In genomic region chr10:75515216-75516037, GRCm38 (mm10) we compare ENCODE assay signal across 9 mouse cellular contexts. TPM values are rescaled to one million over a fixed set of nuclear protein-coding genes. Genes with fewer than 3 reads are reported as not detected.
DNase-seq lines count a peak whose midpoint lies in the region; ATAC-seq and TF ChIP-seq lines count a peak whose summit lies in the region.
"Had no signal": no experiment of that assay in that cellular context is flagged by ENCODE, and none has a peak within 500 bp of the region (broad histone marks: within the 10 kb centered on the region; RNA-seq: fewer than 3 reads in every experiment).

No protein-coding gene starts in this region.

- intact Hi-C loops in left cerebral cortex, postnatal 36 days (cut with DNase I): no loop called here

- no peaks in the 10 kb centered on the region for H3K9me3 ChIP-seq in lung, embryonic 15.5 days
- no peaks in the 10 kb centered on the region for H3K9me3 ChIP-seq in forebrain, embryonic 13.5 days (replicated peaks)
- H3K9me3 ChIP-seq in limb, embryonic 14.5 days (ENCODE audit: control insufficient read depth, low read length): no peaks in the 10 kb centered on the region

- 76% methylated on average over 4 of the region's 4 CpGs for WGBS in lung, embryonic 15.5 days
- WGBS in lung, adult 2 months: 66% methylated on average over 4 of the region's 4 CpGs
- WGBS in forebrain, embryonic 13.5 days: 91% methylated on average over 4 of the region's 4 CpGs
- 49% methylated on average over 4 of the region's 4 CpGs for WGBS in limb, embryonic 14.5 days

- peak overlapping the region; percentile 21; the same call in 1 of the 2 replicates for H3K9ac ChIP-seq in lung, embryonic 15.5 days
- peak overlapping the region; percentile 95; the same call in 1 of the 2 replicates for H3K9ac ChIP-seq in forebrain, embryonic 13.5 days
- H3K9ac ChIP-seq in limb, embryonic 14.5 days (ENCODE audit: low read depth, low read length, severe bottlenecking): peak overlapping the region; percentile 85; the same call in 1 of the 2 replicates

- no peak for DNase-seq in lung, adult 2 months
- DNase-seq in limb, embryonic 14.5 days (ENCODE audit: low spot score): no peak
- DNase-seq in splenic B cell, adult 2 months (ENCODE audit: low read depth, low spot score): peak; percentile 72
- DNase-seq in left cerebral cortex, postnatal 36 days (ENCODE audit: low spot score in 2 of 2): no peak
- DNase-seq in cerebellum, postnatal 4 days (ENCODE audit: low spot score in 2 of 2): no peak
- no peak for DNase-seq in adrenal gland, adult 18-20 months (ENCODE audit: low spot score in 2 of 2)
- DNase-seq: layer of hippocampus, postnatal 36 days had no signal

- no peak for TF ChIP-seq CTCF in lung, adult 2 months (IDR thresholded peaks at IDR 0.05; ENCODE audit: insufficient read depth, low read length)

- H3K27me3 ChIP-seq in lung, embryonic 15.5 days: no peaks in the 10 kb centered on the region
- H3K27me3 ChIP-seq in forebrain, embryonic 13.5 days: no peaks in the 10 kb centered on the region
- no peaks in the 10 kb centered on the region for H3K27me3 ChIP-seq in limb, embryonic 14.5 days (ENCODE audit: control insufficient read depth, insufficient read depth, low read length)
- H3K27me3 ChIP-seq in splenic B cell, adult 2 months (ENCODE audit: control insufficient read depth, insufficient read depth, low read length, poor library complexity, severe bottlenecking): no peaks in the 10 kb centered on the region

- no peak for ATAC-seq in lung, embryonic 15.5 days (ENCODE audit: borderline replicate concordance, extremely low read depth, low FRiP score, low TSS enrichment)
- ATAC-seq in forebrain, embryonic 13.5 days: no peak
- no peak for ATAC-seq in limb, embryonic 14.5 days (ENCODE audit: low FRiP score, low read depth)

- peak overlapping the region; percentile 78 for H3K4me2 ChIP-seq in lung, embryonic 15.5 days
- peak overlapping the region; percentile 91; the same call in 1 of the 2 replicates for H3K4me2 ChIP-seq in forebrain, embryonic 13.5 days
- H3K4me2 ChIP-seq in limb, embryonic 14.5 days (replicated peaks; ENCODE audit: low read depth, low read length, severe bottlenecking): no peak overlapping the region

- H3K36me3 ChIP-seq in lung, embryonic 15.5 days: peaks cover 26% of the 10 kb centered on the region
- peaks cover 29% of the 10 kb centered on the region for H3K36me3 ChIP-seq in forebrain, embryonic 13.5 days (ENCODE audit: poor library complexity, severe bottlenecking)
- H3K36me3 ChIP-seq in limb, embryonic 14.5 days (ENCODE audit: control insufficient read depth, insufficient read depth, low read length): peaks cover 26% of the 10 kb centered on the region
- H3K36me3 ChIP-seq in splenic B cell, adult 2 months (ENCODE audit: control insufficient read depth, insufficient read depth, low read length, poor library complexity, severe bottlenecking): peaks cover 4% of the 10 kb centered on the region

- no peak overlapping the region for H3K27ac ChIP-seq in lung, embryonic 15.5 days
- no peak overlapping the region for H3K27ac ChIP-seq in forebrain, embryonic 13.5 days
- no peak overlapping the region for H3K27ac ChIP-seq in limb, embryonic 14.5 days (replicated peaks; ENCODE audit: low read depth, low read length)

- H3K4me1 ChIP-seq in lung, embryonic 15.5 days: peaks cover 32% of the 10 kb centered on the region
- H3K4me1 ChIP-seq in lung, adult 2 months (ENCODE audit: control insufficient read depth, insufficient read depth, low read length): peaks cover 17% of the 10 kb centered on the region
- peaks cover 35% of the 10 kb centered on the region for H3K4me1 ChIP-seq in forebrain, embryonic 13.5 days
- H3K4me1 ChIP-seq in limb, embryonic 14.5 days (ENCODE audit: control insufficient read depth, insufficient read depth, low read length): peaks cover 17% of the 10 kb centered on the region

- peak overlapping the region; percentile 72; the same call in 1 of the 2 replicates for H3K4me3 ChIP-seq in lung, embryonic 15.5 days
- H3K4me3 ChIP-seq in lung, adult 2 months (replicated peaks; ENCODE audit: extremely low read depth, low read depth, low read length): no peak overlapping the region
- H3K4me3 ChIP-seq in forebrain, embryonic 13.5 days: peak overlapping the region; percentile 89; the same call in 1 of the 2 replicates
- H3K4me3 ChIP-seq in limb, embryonic 14.5 days (replicated peaks; ENCODE audit: low read length): peak overlapping the region; percentile 71; the same call in 1 of the 2 replicates

- TF ChIP-seq POLR2A in lung, adult 2 months (IDR thresholded peaks at IDR 0.05; ENCODE audit: borderline replicate concordance, extremely low read depth, low read depth, low read length): no peak
- no peak for TF ChIP-seq POLR2A in limb, embryonic 14.5 days (IDR thresholded peaks at IDR 0.05; ENCODE audit: borderline replicate concordance, extremely low read depth, insufficient read depth, insufficient read length)

RNA-seq across cellular contexts. Expression of gene Snrpd3, which starts 1.9 kb away (rescaled TPM):
- polyA plus RNA-seq in lung, embryonic 15.5 days (2015; fragmentation: Nextera tagmentation; extraction: Ambion mirVana): 142 and 158 TPM in 2 replicates
- polyA plus RNA-seq in lung, adult 2 months (2012; rRNA removed): 11.5 and 17.2 TPM in 2 replicates
- polyA plus RNA-seq in forebrain, embryonic 13.5 days (2015; fragmentation: Nextera tagmentation; extraction: Ambion mirVana): 188 and 198 TPM in 2 replicates
- polyA plus RNA-seq in limb, embryonic 14.5 days (2012; rRNA removed): 49.3 and 121 TPM in 2 replicates
- polyA plus RNA-seq in limb, embryonic 14.5 days (2014; fragmentation: Nextera tagmentation; extraction: Ambion mirVana): 171 and 173 TPM in 2 replicates
- total RNA-seq in left cerebral cortex, postnatal 36 days (2021): 10 to 100 TPM; 65.9 to 68.9 TPM
- 10 to 100 TPM; 86.1 to 87.1 TPM for total RNA-seq in adrenal gland, adult 18-20 months (2021)

RNA-seq across cellular contexts. Expression of gene Gucd1, which starts 2.3 kb away (rescaled TPM):
- 23.6 and 24.5 TPM in 2 replicates for polyA plus RNA-seq in lung, embryonic 15.5 days (2015; fragmentation: Nextera tagmentation; extraction: Ambion mirVana)
- 37.0 and 49.1 TPM in 2 replicates for polyA plus RNA-seq in lung, adult 2 months (2012; rRNA removed)
- 21.1 and 24.9 TPM in 2 replicates for polyA plus RNA-seq in forebrain, embryonic 13.5 days (2015; fragmentation: Nextera tagmentation; extraction: Ambion mirVana)
- polyA plus RNA-seq in limb, embryonic 14.5 days (2012; rRNA removed): 34.0 and 37.5 TPM in 2 replicates
- 35.1 and 39.2 TPM in 2 replicates for polyA plus RNA-seq in limb, embryonic 14.5 days (2014; fragmentation: Nextera tagmentation; extraction: Ambion mirVana)
- 10 to 100 TPM; 15.4 to 21.5 TPM for total RNA-seq in left cerebral cortex, postnatal 36 days (2021)
- total RNA-seq in adrenal gland, adult 18-20 months (2021): 10 to 100 TPM; 28.7 to 39.0 TPM

RNA-seq across cellular contexts. Expression of gene Lrrc75b, which starts 44.7 kb away (rescaled TPM):
- polyA plus RNA-seq in lung, embryonic 15.5 days (2015; fragmentation: Nextera tagmentation; extraction: Ambion mirVana): 0.72 and 1.1 TPM in 2 replicates
- 0.30 and 0.36 TPM in 2 replicates for polyA plus RNA-seq in lung, adult 2 months (2012; rRNA removed)
- polyA plus RNA-seq in forebrain, embryonic 13.5 days (2015; fragmentation: Nextera tagmentation; extraction: Ambion mirVana): 10.4 and 11.7 TPM in 2 replicates
- 3.2 and 3.3 TPM in 2 replicates for polyA plus RNA-seq in limb, embryonic 14.5 days (2012; rRNA removed)
- 2.5 and 3.2 TPM in 2 replicates for polyA plus RNA-seq in limb, embryonic 14.5 days (2014; fragmentation: Nextera tagmentation; extraction: Ambion mirVana)
- 10 to 100 TPM in 1 of 2 experiments, 1 to 10 TPM in 1; 9.8 to 10.1 TPM for total RNA-seq in left cerebral cortex, postnatal 36 days (2021)
- total RNA-seq in adrenal gland, adult 18-20 months (2021): under 1 TPM; 0.32 to 0.40 TPM

RNA-seq across cellular contexts. Expression of gene Ggt1, which starts 46.0 kb away (rescaled TPM):
- polyA plus RNA-seq in lung, embryonic 15.5 days (2015; fragmentation: Nextera tagmentation; extraction: Ambion mirVana): 1.2 and 2.0 TPM in 2 replicates
- polyA plus RNA-seq in lung, adult 2 months (2012; rRNA removed): 1.8 and 2.2 TPM in 2 replicates
- polyA plus RNA-seq in forebrain, embryonic 13.5 days (2015; fragmentation: Nextera tagmentation; extraction: Ambion mirVana): 1.1 and 2.3 TPM in 2 replicates
- polyA plus RNA-seq in limb, embryonic 14.5 days (2012; rRNA removed): 1.3 TPM in 2 replicates
- polyA plus RNA-seq in limb, embryonic 14.5 days (2014; fragmentation: Nextera tagmentation; extraction: Ambion mirVana): 0.34 and 1.1 TPM in 2 replicates
- total RNA-seq in left cerebral cortex, postnatal 36 days (2021): 1 to 10 TPM; 2.5 to 4.1 TPM
- total RNA-seq in adrenal gland, adult 18-20 months (2021): 1 to 10 TPM in 1 of 2 experiments, not detected in 1; 1.2 TPM

Comparison
In these comparisons a context has a peak if more than half of its experiments do, and no peak if none do; other contexts are left out.
1. H3K9ac ChIP-seq: peak in every context shown above with its lines; median percentile 95 in forebrain, embryonic 13.5 days; 85 in limb, embryonic 14.5 days; 21 in lung, embryonic 15.5 days.